Mouse (Mus musculus): ENCODE data around the gene Lyar.

Lyar gene

DNA sequence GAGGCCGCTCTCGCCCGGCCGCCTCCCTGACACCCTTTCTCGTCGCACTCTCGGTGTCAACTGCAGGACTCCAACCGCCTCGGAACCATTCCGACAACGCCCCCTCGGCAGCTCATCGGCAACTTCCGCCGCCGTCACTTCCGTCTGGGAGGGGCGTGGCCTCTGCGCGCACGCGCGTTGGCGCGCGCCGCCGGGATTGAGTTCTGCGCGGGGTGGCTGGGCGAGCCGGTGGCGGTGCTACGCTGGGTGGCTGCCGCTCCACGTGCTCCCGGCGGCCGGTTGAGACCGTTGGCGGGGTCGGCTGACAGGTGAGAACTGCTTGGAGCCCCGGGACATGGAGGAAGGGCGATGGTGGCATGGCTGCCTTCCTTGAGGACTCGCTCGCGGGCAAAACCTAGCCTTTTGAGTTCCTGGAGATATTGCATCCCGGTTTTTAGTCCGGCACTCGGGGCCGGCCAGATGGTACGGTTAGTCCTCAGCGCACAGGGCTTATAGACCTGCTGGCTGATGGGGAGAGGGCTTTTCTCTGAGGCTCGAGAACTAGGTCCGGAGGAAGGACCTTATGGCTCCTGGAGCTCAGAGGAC is at the start of gene Lyar, which contains the start of gene Zbtb49:
Lyar (plus strand) TSS at position 143 of the 585 bp plus-strand sequence.
Zbtb49 (minus strand) TSS at position 130 of the 585 bp plus-strand sequence.
- in situ Hi-C loops (cut with MboI; ENCODE audit: unreplicated experiment in 2 of 2) = loop anchor here in 1 of 2 experiments (25.0 kb wide), 1 partner anchor 1258 kb away; no protein-coding TSS in a partner anchor

DNA sequence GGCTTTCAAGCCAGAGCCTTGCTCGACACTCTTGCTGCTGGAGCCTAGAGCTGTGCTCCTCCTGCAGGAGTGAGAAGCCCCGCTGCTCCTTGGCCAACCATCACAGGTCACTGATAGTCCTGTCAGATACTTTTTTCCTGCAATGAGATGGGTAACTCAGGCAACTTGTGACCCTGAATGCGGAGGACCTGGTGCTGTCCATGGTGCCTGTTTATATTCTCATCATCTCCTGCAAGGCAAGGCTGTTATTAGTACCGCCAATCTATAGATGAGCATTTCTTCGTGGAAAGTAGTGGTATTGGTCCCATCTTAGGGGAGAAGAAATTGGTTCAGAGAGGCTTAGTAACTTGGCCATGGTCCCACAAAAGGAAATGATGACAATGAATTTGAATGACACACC is 46.5 kb upstream of the Lyar start:
- in situ Hi-C loops (cut with MboI; ENCODE audit: unreplicated experiment in 2 of 2) = no loop called here

GRCm38 (mm10) chr5:38174256-38174912 is 45.9 kb upstream of the Lyar start:
- in situ Hi-C loops (cut with MboI; ENCODE audit: unreplicated experiment in 2 of 2) = no loop called here

DNA sequence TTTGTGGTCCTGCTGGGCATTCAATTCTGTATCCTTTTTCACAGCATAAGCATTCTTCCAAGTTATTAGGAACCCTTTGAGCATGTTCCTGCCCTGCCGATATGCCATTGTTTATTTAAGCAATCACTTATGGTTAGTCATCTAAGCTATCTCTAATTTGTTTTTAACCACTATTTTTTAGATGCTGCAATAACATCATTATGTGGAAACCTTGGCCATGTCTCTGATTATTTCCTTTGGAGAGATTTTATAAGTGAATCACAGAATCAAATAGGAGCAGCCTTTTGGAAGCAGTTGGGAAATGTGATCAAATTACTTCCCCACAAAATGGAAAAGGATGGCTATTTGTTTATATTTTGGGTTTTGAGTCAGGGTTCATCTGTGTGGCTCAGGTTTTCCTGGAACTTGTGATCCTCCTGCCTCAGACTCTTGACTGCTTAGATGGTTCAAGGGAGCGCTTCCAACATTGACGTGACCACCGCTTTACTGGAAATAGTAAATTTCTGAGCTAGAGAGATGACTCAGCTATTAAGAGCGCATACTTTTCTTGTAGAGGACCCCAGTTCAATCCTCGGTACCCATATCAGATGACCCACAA is 35.5 kb upstream of the Lyar start:
- in situ Hi-C loops (cut with MboI; ENCODE audit: unreplicated experiment in 2 of 2) = no loop called here

- in situ Hi-C loops (cut with MboI; ENCODE audit: unreplicated experiment in 2 of 2) = no loop called here
Measured at GRCm38 (mm10) chr5:38187006-38187405, 33.3 kb upstream of the Lyar start.

DNA sequence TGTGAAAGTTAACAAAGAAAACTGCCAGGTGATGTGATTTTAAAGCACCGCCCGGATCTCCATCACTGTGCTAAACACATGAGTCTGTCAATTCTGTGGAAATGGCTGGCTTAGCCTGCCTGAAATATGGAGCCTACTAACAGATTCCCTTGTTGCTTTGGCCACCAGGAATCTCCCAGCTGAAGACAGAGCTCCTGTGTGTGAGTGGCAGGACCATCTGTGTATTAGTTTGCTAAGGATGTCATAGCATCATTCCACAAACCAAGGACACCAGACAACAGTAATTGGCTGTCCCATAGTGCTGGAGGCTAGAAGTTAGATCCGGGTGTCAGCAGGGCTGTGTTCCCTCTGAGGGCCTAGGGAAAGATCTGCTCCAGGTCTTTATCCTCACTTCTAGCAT is 29.4 kb upstream of the Lyar start:
- in situ Hi-C loops (cut with MboI; ENCODE audit: unreplicated experiment in 2 of 2) = loop anchor here in 1 of 2 experiments (5.0 kb wide), 1 partner anchor 889 kb away; no protein-coding TSS in a partner anchor

DNA sequence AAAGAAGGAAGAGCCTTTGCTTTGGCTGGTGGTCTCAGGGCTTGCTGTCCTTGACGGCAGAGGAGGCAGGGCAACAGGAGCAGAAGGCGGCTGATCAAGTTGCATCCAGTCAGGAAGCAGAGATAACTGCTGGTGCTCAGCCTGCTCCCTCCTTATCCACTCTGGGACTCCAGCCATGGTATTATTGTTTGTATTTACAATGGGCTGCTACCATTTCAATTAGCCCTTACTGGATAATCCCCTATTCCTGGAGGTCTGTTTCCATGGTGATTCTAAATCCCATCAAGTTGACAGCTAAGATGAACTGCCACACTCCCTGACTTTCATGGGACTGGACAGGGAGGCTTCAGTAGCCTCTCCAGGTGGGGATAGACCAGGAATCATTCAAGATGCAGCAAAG is 25.3 kb upstream of the Lyar start:
- in situ Hi-C loops (cut with MboI; ENCODE audit: unreplicated experiment in 2 of 2) = loop anchor here in 1 of 2 experiments (5.0 kb wide), 1 partner anchor 893 kb away; no protein-coding TSS in a partner anchor

GRCm38 (mm10) chr5:38195941-38196340 is 24.3 kb upstream of the Lyar start:
- in situ Hi-C loops (cut with MboI; ENCODE audit: unreplicated experiment in 2 of 2) = no loop called here

- in situ Hi-C loops (cut with MboI; ENCODE audit: unreplicated experiment in 2 of 2) = no loop called here
Measured at GRCm38 (mm10) chr5:38196821-38197481, 23.3 kb upstream of the Lyar start.

DNA sequence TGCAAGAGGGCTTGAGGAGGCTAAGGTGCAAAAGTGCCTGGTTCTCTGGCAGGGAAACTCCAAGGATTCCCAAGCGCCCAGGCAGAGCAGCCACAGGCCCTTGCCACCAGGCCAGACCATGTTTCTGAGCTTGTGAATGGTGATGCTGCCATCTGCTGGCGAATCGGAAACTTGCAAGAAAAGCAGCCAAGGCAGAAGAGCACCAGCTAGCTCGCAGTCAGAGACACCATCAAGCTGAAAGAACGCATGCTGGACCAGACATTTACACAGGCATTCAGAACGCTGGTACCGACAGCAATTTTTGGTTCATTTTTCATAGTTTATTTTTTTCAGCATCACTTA is 22.8 kb upstream of the Lyar start:
- in situ Hi-C loops (cut with MboI; ENCODE audit: unreplicated experiment in 2 of 2) = no loop called here

DNA sequence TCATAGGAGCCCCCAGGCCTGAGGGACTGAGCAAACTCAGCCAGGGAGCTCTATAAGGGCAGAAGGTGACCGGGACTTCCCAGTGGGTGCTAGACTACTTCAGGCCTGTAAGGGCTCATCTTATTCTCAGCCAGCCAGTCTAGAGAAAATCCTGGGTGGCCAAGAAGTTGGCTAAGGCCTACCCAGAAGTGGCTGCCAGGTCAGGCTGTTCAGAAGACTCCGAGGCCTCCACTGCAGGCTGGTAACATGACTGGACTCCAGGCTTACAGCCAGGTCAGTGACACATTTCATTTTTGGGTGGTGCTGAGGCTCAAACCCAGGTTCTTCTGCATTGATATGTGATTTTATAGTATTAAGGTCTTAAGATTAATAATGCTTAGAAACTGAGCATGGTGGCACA is 20.6 kb upstream of the Lyar start:
- in situ Hi-C loops (cut with MboI; ENCODE audit: unreplicated experiment in 2 of 2) = loop anchor here in 1 of 2 experiments (5.0 to 25.0 kb wide), 2 partner anchors 907 to 1237 kb away; no protein-coding TSS in a partner anchor

GRCm38 (mm10) chr5:38205303-38205726 is 15.0 kb upstream of the Lyar start:
- in situ Hi-C loops (cut with MboI; ENCODE audit: unreplicated experiment in 2 of 2) = loop anchor here in 1 of 2 experiments (25.0 kb wide), 1 partner anchor 1243 kb away; no protein-coding TSS in a partner anchor

GRCm38 (mm10) chr5:38208985-38209384 is 11.3 kb upstream of the Lyar start:
- in situ Hi-C loops (cut with MboI; ENCODE audit: unreplicated experiment in 2 of 2) = loop anchor here in 1 of 2 experiments (25.0 kb wide), 1 partner anchor 1247 kb away; no protein-coding TSS in a partner anchor

- in situ Hi-C loops (cut with MboI; ENCODE audit: unreplicated experiment in 2 of 2) = loop anchor here in 1 of 2 experiments (25.0 kb wide), 1 partner anchor 1249 kb away; no protein-coding TSS in a partner anchor
Measured at GRCm38 (mm10) chr5:38211691-38212090, 8.6 kb upstream of the Lyar start.

DNA sequence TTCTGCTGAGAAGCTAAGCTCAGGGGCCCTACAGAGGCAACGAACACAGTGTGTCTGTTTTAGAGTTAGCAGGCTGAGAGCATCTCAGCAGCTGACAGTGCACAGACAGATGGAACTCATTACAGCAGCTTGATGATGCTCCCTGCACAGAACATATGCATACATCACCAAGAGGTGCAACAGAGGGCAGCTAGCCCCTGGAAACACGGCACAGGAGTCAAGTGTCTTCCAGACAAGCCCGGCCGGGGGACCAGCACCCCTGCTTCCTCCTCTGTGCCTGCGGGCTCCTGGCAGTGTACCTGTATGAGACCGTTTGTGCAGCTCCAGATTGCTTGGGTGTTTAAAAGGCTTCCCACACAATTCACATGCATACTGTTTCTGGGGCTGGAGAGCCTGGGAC is 7.3 kb upstream of the Lyar start:
- in situ Hi-C loops (cut with MboI; ENCODE audit: unreplicated experiment in 2 of 2) = loop anchor here in 1 of 2 experiments (25.0 kb wide), 1 partner anchor 1251 kb away; no protein-coding TSS in a partner anchor

DNA sequence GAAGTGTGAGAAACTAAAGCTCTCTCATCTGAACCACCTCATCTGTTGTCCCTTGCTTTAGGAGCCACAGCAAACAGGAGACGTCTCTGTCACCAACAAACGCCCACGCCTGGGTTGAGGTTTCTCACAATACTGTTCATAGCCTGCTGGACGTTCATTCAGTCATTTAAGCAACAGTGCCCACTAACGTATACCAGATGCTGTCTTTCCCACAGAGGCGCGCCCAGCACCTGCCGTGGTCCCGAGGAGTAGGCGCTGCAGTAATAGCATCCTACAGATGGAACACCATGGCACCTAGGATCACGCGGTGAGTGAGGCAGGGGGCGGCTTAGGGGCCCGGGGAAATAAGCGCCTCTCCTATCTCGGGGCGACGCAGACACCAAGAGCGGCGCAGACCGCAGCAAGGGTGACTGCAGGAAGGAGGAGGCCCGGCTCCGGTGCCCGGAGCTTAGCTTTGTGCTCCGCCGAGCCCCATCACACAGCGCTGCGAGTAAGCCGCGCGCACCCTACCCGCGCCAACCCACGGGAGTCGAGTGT is 431 bp upstream of the Lyar start:
- in situ Hi-C loops (cut with MboI; ENCODE audit: unreplicated experiment in 2 of 2) = loop anchor here in 1 of 2 experiments (25.0 kb wide), 1 partner anchor 1258 kb away; no protein-coding TSS in a partner anchor

DNA sequence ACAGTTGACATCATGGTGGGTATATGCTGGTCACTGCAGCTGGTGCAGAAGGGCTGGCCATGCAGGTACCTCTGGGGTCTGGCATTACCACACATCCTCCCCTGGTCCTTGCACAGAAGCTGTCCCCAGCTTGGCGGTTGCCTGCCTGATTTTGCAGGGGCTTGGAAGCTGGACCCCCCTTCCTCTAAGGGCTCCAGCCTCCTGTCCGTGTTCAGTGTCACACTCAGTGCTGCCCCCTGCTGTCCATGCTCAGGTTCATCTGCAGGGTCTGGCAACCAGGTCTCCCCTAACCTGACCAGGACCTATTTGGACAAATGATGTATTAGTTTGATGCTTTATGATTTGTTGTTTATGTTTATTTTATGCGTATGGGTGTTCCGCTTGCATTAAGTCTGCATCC is 15.2 kb downstream of the Lyar start:
- in situ Hi-C loops (cut with MboI; ENCODE audit: unreplicated experiment in 2 of 2) = no loop called here

- in situ Hi-C loops (cut with MboI; ENCODE audit: unreplicated experiment in 2 of 2) = no loop called here
Measured at GRCm38 (mm10) chr5:38236627-38237026, 16.4 kb downstream of the Lyar start.

GRCm38 (mm10) chr5:38240727-38241472 is 20.6 kb downstream of the Lyar start:
- in situ Hi-C loops (cut with MboI; ENCODE audit: unreplicated experiment in 2 of 2) = no loop called here

DNA sequence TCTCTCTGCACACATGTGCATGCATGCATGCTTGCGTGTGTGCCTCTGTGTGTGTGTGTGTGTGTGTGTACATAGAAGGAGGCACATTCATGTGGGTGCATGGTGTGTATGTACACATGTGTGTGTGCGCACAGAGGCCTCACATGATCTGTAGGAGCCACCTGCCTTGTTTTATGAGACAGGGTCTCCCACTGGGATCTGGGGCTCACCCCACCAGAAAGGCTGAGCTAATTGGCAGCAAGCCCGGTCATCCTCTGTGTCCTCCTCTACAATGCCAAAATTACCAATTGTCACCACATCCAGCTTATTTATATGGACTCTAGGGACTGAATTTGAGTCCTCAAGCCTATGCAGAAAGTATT is 21.2 kb downstream of the Lyar start:
- in situ Hi-C loops (cut with MboI; ENCODE audit: unreplicated experiment in 2 of 2) = no loop called here

All from v-Abl transformed pro-B cells (cell line).